Mouse (Mus musculus) large intestine, adult 2 months (tissue): ENCODE data around the gene Khnyn. TPM values are rescaled to one million over a fixed set of nuclear protein-coding genes. Genes with fewer than 3 reads are reported as not detected.

ENCODE experiments used
- DNase-seq: peaks from one replicate; pipeline ENCODE4 v3.0.0-alpha.2; 2012; ENCODE audit warnings: low read depth, low spot score
- WGBS: fragments of 180-500 bp; shearing (Covaris S2); methylation state at CpG from one replicate; pipeline ENCODE4 v1.1.7; 2018; 5-methylcytosine and 5-hydroxymethylcytosine counted together
- polyA plus RNA-seq: library from polyadenylated mRNA; depleted of rRNA; stranded (reverse); fragments of >200 nt; gene quantifications from 2 replicates; pipeline ENCODE4 v1.2.3, GENCODE M21; 2012; rRNA removed

Gene Khnyn
- polyA plus RNA-seq, 1 experiment: 21.0 TPM

- WGBS: 7% methylated on average over 12 of the region's 12 CpGs
- DNase-seq: no peak
Observed at GRCm38 (mm10) chr14:55900414-55900755, 15.6 kb downstream of the Khnyn start.

GRCm38 (mm10) chr14:55905518-55905917 is 20.8 kb downstream of the Khnyn start:
- DNase-seq: no peak
- 8% methylated on average over 1 of the region's 1 CpGs for WGBS

- WGBS: 43% methylated on average over 4 of the region's 4 CpGs
Observed at GRCm38 (mm10) chr14:55913406-55913805, 28.7 kb downstream of the Khnyn start.

GRCm38 (mm10) chr14:55918240-55919082 is 33.7 kb downstream of the Khnyn start:
- WGBS: 12% methylated on average over 14 of the region's 14 CpGs
- peak; percentile 72 for DNase-seq

More at GRCm38 (mm10) chr14:55913406-55913805, 28.7 kb downstream of the Khnyn start:
- no peak for DNase-seq

- WGBS: 24% methylated on average over 7 of the region's 7 CpGs
Observed at GRCm38 (mm10) chr14:55922475-55923232, 37.9 kb downstream of the Khnyn start.

GRCm38 (mm10) chr14:55926847-55927246 is 42.1 kb downstream of the Khnyn start:
- WGBS: 86% methylated on average over 4 of the region's 4 CpGs
- DNase-seq: no peak

More at GRCm38 (mm10) chr14:55922475-55923232, 37.9 kb downstream of the Khnyn start:
- DNase-seq: no peak

GRCm38 (mm10) chr14:55929263-55929997 is 44.7 kb downstream of the Khnyn start:
- DNase-seq: no peak
- 45% methylated on average over 12 of the region's 12 CpGs for WGBS

- DNase-seq: no peak
Observed at GRCm38 (mm10) chr14:55933586-55933985, 48.8 kb downstream of the Khnyn start.

GRCm38 (mm10) chr14:55940070-55940800 is 55.5 kb downstream of the Khnyn start:
- WGBS: 34% methylated on average over 7 of the region's 7 CpGs

More at GRCm38 (mm10) chr14:55933586-55933985, 48.8 kb downstream of the Khnyn start:
- WGBS: 17% methylated on average over 7 of the region's 7 CpGs

GRCm38 (mm10) chr14:55943601-55944000 is 58.9 kb downstream of the Khnyn start:
- no peak for DNase-seq
- 76% methylated on average over 11 of the region's 11 CpGs for WGBS

More at GRCm38 (mm10) chr14:55940070-55940800, 55.5 kb downstream of the Khnyn start:
- no peak for DNase-seq

GRCm38 (mm10) chr14:55944575-55944974 is 59.8 kb downstream of the Khnyn start, which contains the start of gene Cma1:
Gene Cma1, minus strand, starts transcription at chr14:55944675.
- 51% methylated on average over 4 of the region's 4 CpGs for WGBS
- DNase-seq: no peak

GRCm38 (mm10) chr14:55946269-55946969 is 61.7 kb downstream of the Khnyn start:
- 39% methylated on average over 2 of the region's 2 CpGs for WGBS
- no peak for DNase-seq

Other genes with a start within 250 kb of the Khnyn start
- gene Ipo4, start 249.0 kb upstream of the Khnyn start, polyA plus RNA-seq: 39.2 and 46.0 TPM in 2 replicates
- gene Gm49378, start 247.1 kb upstream of the Khnyn start, polyA plus RNA-seq: 2.2 and 2.3 TPM in 2 replicates
- 96.9 and 108 TPM in 2 replicates for gene Tm9sf1, start 241.1 kb upstream of the Khnyn start, polyA plus RNA-seq
- 1.4 and 2.1 TPM in 2 replicates for gene Tssk4, start 234.8 kb upstream of the Khnyn start, polyA plus RNA-seq
- gene Mdp1, start 224.4 kb upstream of the Khnyn start, polyA plus RNA-seq: 44.6 and 50.6 TPM in 2 replicates
- gene Gmpr2, start 213.0 kb upstream of the Khnyn start, polyA plus RNA-seq: 17.8 and 18.8 TPM in 2 replicates
- gene Nedd8, start 212.8 kb upstream of the Khnyn start, polyA plus RNA-seq: 329 and 342 TPM in 2 replicates
- gene Tinf2, start 203.1 kb upstream of the Khnyn start, polyA plus RNA-seq: 16.5 and 22.5 TPM in 2 replicates
- gene Tgm1, start 171.0 kb upstream of the Khnyn start, polyA plus RNA-seq: 1.0 and 1.1 TPM in 2 replicates
- 34.3 and 42.9 TPM in 2 replicates for gene Rabggta, start 162.7 kb upstream of the Khnyn start, polyA plus RNA-seq
- 78.0 and 141 TPM in 2 replicates for gene Dhrs1, start 139.3 kb upstream of the Khnyn start, polyA plus RNA-seq
- 16.0 and 21.7 TPM in 2 replicates for gene Nop9, start 139.3 kb upstream of the Khnyn start, polyA plus RNA-seq
- gene Cideb, start 126.5 kb upstream of the Khnyn start, polyA plus RNA-seq: 335 and 566 TPM in 2 replicates
- 3.5 and 11.3 TPM in 2 replicates for gene Ltb4r2, start 123.5 kb upstream of the Khnyn start, polyA plus RNA-seq
- gene Ltb4r1, start 119.0 kb upstream of the Khnyn start, polyA plus RNA-seq: 4.9 and 8.2 TPM in 2 replicates
- gene Adcy4, start 100.9 kb upstream of the Khnyn start, polyA plus RNA-seq: 3.7 and 5.8 TPM in 2 replicates
- 86.5 and 89.2 TPM in 2 replicates for gene Ripk3, start 96.1 kb upstream of the Khnyn start, polyA plus RNA-seq
- gene Nfatc4, start 61.8 kb upstream of the Khnyn start, polyA plus RNA-seq: 5.7 and 7.3 TPM in 2 replicates
- 1.7 and 2.1 TPM in 2 replicates for gene Nynrin, start 30.9 kb upstream of the Khnyn start, polyA plus RNA-seq
- gene Cbln3, start 555 bp upstream of the Khnyn start, polyA plus RNA-seq: 0.47 and 0.84 TPM in 2 replicates
- 56.0 and 60.7 TPM in 2 replicates for gene Sdr39u1, start 15.3 kb downstream of the Khnyn start, polyA plus RNA-seq
- 0.20 and 0.21 TPM in 2 replicates for gene Cma1, start 59.7 kb downstream of the Khnyn start, polyA plus RNA-seq
- gene Cma2, start 66.0 kb downstream of the Khnyn start, polyA plus RNA-seq: 3.0 TPM in 1 of 2 replicates, not detected in the other
- gene Mcpt1, start 133.0 kb downstream of the Khnyn start, polyA plus RNA-seq: 6.1 and 74.1 TPM in 2 replicates
- gene Mcpt9, start 145.5 kb downstream of the Khnyn start, polyA plus RNA-seq: 0.06 and 0.21 TPM in 2 replicates
- 1.2 and 14.5 TPM in 2 replicates for gene Mcpt2, start 157.1 kb downstream of the Khnyn start, polyA plus RNA-seq
- gene Mcpt4, start 177.4 kb downstream of the Khnyn start, polyA plus RNA-seq: 0.10 and 0.30 TPM in 2 replicates
- gene Mcpt8, start 200.3 kb downstream of the Khnyn start, polyA plus RNA-seq: not detected in 2 replicates
- not detected in 2 replicates for gene Ctsg, start 217.6 kb downstream of the Khnyn start, polyA plus RNA-seq
- gene Gzme, start 235.7 kb downstream of the Khnyn start, polyA plus RNA-seq: not detected in 2 replicates
- not detected in 2 replicates for gene Gzmd, start 247.7 kb downstream of the Khnyn start, polyA plus RNA-seq